Mouse (Mus musculus) spleen, postnatal 10 days (tissue): ENCODE measurements around the gene Rapgef3.

Source experiments
- DNase-seq, 2 experiments: peaks; one replicate each; pipeline ENCODE4 v3.0.0; 2021 to 2022; ENCODE audit warnings: low spot score in 2 of 2

The Rapgef3 gene

DNA sequence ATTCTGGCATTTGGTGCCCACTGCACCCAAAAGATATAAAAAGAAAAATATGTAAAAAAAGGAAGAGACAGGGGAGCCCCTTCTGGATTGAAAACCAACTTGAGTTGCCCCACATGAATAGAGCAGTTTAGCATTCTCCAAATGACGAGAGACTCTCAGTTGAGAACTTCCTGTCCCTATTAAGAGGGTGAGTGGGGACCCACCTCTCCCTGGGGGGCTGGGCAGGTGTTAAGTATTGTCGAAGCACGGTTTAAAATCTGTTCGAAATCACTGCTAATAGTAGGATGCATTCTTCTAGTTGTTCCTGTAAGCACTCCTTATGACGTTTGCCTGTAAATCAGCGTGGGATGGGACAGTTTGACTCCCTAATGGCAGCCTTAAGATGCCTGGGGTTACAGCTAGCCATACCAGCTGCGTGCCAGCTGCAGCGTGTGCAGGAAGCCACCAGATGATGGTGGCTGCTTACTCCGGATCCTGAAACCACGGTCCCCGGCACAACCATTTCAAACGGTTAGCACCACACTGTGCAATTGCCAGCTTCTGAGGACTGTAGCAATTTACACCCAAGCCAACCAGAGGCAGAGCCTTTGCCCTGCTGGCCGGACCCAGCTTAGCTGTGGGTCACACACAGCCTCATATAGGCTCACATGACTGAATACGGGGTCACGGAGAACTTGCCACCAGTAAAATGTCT is 46.6 kb downstream of the Rapgef3 start:
- DNase-seq: peak in 1 of 2 experiments; percentile 48

DNA sequence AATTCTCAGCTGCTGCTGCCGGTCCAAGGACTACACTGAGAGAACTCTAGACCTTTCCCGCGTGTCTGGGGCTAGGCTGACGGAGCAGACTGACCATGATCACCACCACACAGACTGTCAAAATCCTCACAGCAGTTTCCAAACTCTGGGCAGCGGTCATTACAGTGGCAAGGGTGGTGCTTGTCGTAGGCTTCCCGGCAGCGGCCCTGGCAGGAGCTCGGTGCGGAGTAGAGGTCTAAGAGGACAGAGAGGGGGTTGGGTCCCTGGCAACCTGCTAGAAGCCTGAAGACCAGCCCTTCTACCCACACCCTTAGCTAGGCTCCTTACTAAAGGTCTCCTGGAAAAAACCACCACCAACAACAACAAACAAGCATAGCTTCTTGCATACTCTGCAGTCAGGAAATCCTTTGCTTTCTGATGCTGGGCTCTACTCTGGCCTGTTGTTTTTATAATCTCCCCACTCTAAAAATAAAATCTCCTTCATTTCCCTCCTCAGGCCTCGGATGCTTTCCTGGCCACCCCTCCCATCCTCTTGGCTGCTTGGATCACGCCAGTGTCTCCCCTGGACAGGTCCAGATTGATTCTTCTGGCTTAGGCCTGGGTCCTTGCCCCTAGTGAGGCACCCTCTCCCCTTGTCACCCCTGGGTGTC is 47.6 kb downstream of the Rapgef3 start:
- no peak for DNase-seq

DNA sequence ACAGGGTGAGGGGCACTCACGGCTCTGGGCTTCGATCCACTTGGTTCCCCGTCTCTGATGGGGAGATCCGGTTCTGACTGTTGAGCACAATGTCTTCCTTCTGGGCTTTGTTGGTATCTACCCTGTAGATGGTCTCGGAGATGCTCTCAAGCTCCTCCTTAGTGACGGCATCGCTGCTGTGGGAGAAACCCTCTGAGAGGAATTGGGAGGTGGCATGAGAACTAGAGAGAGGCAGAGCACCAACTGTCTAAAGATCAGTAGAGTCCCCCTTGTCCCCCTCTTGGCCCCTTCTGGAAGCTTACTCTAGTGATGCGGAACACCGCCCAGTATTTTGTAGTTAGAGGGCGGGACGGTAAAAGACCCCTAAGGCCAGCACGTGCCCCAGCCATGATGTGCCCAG is 48.3 kb downstream of the Rapgef3 start:
- no peak for DNase-seq

DNA sequence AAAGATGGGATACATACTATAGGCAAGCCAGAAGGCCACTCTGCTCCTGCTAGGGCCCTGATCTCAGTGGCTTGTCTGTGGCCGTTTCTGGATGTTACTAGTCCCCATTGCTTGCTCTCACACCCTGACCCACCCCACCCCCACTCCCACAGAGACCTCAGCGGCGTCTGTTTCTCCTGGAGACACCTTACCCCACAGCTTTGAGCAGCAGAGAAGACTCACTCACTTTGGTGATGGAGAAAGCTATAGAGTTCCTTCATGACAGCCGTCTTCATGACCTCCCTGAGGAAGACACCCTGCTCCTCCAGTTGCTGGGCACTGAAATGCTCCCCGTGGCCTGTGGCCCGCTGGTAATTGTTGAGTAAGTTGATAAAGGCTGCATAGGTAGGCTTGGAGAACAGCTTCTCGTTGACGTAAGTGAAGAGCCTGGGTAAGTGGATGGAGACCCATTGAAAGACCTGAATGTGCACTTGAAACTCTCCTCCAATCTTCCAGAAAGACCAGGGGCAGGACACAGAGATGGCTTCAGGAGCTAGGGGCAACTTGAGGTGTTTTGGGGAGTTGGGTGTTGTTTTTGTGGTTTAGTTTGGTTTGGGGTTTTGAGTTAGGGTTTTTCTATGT is 49.1 kb downstream of the Rapgef3 start:
- DNase-seq: no peak

DNA sequence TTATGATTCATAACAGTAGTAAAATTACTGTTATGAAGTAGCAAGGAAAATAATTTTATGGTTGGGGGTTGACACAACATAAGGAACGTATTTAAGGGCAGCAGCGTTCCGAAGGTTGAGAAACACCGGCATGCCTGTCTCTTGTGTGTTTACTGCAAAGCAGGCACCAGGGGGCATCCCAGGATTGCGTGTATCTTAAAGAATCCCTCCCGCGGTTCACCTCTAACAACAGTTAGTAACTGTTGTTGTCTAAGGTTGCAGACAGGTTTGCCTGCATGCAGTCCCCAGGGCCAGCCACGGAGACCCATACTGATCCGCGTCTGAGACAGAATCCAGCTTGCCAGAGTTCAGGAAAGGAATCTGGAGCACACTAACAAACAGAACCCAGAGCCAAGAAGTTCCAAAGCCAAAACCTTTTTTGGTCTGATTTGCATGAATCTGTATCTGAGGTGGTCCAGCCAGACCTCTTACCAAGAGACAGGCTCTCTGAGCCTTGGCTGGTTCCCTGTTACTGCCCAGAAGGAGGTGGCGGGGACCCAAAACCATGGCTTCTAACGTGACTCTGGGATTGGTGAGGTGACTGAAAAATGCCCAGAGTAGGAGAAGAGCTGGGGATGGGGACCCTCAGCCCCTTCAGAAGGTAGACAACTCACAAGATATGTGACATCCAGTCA is 49.8 kb downstream of the Rapgef3 start:
- DNase-seq: peak in 1 of 2 experiments; percentile 72

DNA sequence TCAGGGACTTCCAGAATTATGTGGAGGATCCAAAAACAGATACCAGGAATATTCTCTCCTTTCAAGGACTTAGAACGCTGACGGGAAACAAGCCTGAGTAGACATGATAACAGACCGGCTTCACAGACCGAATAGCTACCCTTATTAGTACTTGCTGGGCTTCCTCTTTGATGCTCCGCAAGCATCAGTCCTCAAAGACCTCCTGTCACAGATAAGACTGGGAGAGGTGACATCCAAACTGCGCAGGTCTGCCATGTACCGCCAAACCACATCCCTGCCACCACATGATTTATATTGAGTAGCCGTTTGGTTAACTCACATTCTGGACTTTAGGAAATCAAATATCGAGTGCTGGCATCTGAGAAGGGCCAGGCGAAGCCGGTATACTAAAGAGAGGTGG is 51.0 kb downstream of the Rapgef3 start:
- no peak for DNase-seq

DNA sequence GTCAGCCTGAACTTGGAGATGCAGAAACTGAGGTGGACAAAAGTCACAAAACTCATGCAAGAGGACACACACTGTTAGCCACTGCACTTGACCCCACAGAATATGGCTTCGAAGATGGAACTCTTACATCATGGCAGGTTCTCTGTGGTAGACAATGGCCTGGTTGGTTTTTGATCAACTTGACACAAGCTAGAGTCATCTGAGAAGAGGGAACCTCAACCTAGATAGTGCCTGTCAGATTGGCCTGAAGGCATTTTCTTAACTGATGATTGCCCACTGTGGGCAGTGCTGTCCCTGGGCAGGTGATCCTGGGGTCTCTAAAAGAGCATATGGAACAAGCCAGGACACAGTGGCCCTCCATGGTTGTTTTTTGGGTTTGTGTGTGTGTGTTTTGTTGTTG is 52.0 kb downstream of the Rapgef3 start:
- DNase-seq: no peak

DNA sequence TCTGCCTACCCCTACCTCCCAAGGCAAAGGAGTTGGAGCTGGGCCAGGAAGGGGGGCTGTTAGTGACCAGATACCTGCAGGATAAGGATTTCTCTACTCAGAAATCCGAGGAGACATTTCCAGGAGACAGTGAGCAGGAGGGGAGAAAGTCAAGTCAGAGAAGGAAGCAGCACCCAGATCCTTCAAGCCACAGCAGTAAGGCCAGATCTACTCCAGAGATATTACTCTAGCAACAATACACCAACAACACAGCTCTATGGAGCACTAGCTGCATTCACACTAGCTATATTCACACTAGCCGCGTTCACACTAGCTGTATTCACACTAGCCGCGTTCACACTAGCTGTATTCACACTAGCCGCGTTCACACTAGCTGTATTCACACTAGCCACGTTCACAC is 52.7 kb downstream of the Rapgef3 start:
- DNase-seq: no peak

DNA sequence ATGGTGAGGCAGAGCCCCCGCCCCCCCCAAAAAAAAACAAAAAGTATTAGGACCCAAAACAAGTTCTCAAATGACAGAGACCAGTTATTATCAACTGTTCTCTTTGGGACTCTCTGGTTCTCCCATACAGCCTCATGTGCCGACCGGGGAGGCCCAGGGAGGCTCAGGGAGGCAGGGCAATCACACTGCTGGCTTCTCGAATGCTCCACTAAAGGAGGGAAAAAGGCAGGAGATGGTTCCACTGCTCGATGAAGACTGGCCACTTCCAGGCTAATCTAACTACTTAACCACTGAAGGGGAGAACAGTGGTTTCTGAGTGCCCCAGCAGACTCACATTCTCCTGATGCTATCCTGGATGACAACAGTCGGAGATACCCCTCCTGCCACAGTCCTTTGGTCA is 55.2 kb downstream of the Rapgef3 start:
- DNase-seq: no peak

DNA sequence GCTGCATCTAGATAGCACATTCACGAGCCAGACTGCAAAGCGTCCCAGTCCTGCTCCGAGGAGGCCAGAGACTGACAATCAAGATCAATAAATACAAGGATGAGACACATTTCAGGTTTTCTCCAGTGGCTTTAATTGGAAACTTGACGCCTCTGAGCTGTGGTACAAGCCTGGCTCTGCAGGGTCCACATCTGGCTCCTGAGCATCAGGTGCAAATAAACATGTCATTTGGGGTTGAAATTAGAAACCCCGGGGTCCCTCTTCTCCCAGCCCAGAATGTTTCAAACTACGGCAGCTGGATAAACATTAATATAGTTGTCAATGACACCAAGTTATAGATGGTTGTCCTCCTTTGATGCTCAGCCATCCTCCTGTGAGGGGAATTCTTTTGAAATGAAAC is 56.9 kb downstream of the Rapgef3 start:
- no peak for DNase-seq

DNA sequence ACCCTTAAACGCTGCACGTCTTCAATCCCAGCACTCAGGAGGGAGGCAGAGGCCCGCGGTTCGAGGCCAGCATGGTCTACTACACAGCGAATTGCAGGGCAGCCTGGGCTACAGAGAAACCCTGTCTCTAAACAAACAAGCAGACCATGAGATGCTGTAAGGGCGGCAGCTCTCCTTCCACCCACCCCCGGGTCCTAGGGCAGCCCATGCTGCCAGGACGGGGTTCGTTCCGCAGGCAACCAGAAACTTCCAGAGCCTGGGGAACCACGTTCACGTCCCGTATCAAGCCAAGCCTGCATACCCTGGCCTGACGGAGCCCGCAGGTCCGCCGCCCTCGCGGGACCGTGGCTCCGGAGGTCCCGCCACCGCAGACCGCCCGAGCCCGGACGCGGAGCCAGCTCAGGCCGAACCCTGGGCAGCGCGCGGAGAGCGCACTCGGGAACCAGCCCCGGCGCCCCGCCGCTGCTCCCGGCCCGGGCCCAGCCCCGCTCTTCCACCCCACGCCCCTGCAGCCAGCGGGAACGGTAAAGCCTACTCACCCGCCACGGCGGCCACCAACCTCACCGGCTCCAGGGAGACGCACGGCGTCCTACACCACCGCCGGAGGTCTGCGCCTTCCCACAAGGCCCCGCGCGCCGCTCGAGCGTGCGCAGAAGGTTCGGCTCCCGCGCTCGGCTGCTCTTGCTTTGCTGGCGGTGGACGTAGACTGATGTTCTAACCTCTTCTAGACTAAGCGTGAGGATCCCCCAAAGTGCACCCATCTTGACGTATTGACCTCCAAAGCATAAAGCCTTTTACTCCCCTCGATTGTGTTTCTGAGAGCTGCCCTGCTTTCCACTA is 62.3 kb downstream of the Rapgef3 start, which contains the start of gene Rpap3:
Rpap3 (minus strand) TSS at position 615 of the 840 bp plus-strand sequence.
- DNase-seq: peak; percentile 72 to 86

DNA sequence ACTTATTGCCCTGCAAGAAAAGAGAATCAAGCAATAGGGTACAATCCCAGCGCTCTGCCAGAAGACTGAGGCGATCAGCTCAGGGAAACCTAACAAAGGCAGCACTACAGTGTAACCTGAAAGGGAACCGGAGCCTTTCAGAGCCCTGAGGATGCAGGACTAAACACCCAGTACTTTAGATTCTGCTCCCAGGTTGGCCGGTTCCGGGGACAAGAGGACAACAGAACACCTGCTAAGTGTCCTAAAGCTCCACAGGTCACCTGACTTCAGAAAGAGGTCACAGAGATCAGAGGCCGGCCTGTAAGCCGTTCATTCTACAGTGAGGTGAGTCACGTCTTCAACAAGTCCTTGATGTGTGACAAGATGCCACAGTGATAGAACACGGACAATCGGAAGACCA is 71.2 kb downstream of the Rapgef3 start:
- DNase-seq: no peak
